Mouse (Mus musculus) C2C12 (cell line): ENCODE measurements at regions not wholly inside any gene's neighbourhood (a gene's known extent, or its start where the extent isn't known, plus 50 kb on each side); places are given as distances from the start of the nearest gene placed in this dataset.

Source experiments
- H3K27me3 ChIP-seq: one replicate; pipeline ENCODE4 v1.6.1; 2011; ENCODE audit not compliant: control insufficient read depth, insufficient read depth, insufficient read length
- H3K36me3 ChIP-seq: one replicate; pipeline ENCODE4 v1.6.1; 2011; ENCODE audit not compliant: control insufficient read depth, insufficient read depth
- H3K4me3 ChIP-seq: one replicate; pipeline ENCODE4 v1.5.1; 2011; ENCODE audit warnings: mild to moderate bottlenecking, control low read depth; ENCODE audit not compliant: poor library complexity, insufficient read depth, severe bottlenecking
- H3K79me2 ChIP-seq: one replicate; pipeline ENCODE4 v1.6.1; 2011; ENCODE audit not compliant: control insufficient read depth, insufficient read depth
- H3K79me3 ChIP-seq: one replicate; pipeline ENCODE4 v1.6.1; 2011; ENCODE audit warnings: low read depth, control low read depth
- H3ac ChIP-seq: one replicate; pipeline ENCODE3; 2011; ENCODE audit warnings: low read depth; ENCODE audit not compliant: control insufficient read depth, insufficient read length
- CEBPB ChIP-seq: IDR thresholded peaks from one replicate; pipeline ENCODE4 v1.6.1; 2011; ENCODE audit warnings: low read depth, mild to moderate bottlenecking, control low read depth, moderate library complexity
- CTCF ChIP-seq: IDR thresholded peaks from one replicate; pipeline ENCODE4 v1.5.1; 2011; ENCODE audit not compliant: control insufficient read depth, insufficient read depth, insufficient read length
- FOSL1 ChIP-seq: IDR thresholded peaks from one replicate; pipeline ENCODE4 v1.8.0; 2011; ENCODE audit warnings: mild to moderate bottlenecking, low read length; ENCODE audit not compliant: poor library complexity, insufficient read depth, severe bottlenecking
- MAX ChIP-seq: IDR thresholded peaks from one replicate; pipeline ENCODE4 v1.6.1; 2011; ENCODE audit warnings: mild to moderate bottlenecking, control low read depth
- MYOD1 ChIP-seq: IDR thresholded peaks from one replicate; pipeline ENCODE4 v1.6.1; 2011; ENCODE audit warnings: low read depth; ENCODE audit not compliant: control insufficient read depth, insufficient read length
- MYOG ChIP-seq: IDR thresholded peaks from one replicate; pipeline ENCODE4 v1.6.1; 2011; ENCODE audit not compliant: control insufficient read depth, insufficient read length; ENCODE audit errors: extremely low read depth
- USF1 ChIP-seq: IDR thresholded peaks from one replicate; pipeline ENCODE4 v1.6.1; 2011; ENCODE audit warnings: low read depth, mild to moderate bottlenecking, control low read depth, moderate library complexity

GRCm38 (mm10) chr6:49961166-49961565 is 138.7 kb downstream of the Npy start:
- no peaks in the 10 kb centered on the region for H3K36me3 ChIP-seq
- H3K27me3 ChIP-seq, result peaks cover 3% of the 10 kb centered on the region
- TF ChIP-seq CEBPB (no peak), USF1 (no peak), MYOD1 (no peak), CTCF (no peak), MYOG (no peak), MAX (no peak), FOSL1 (no peak)
- no peak overlapping the region for H3ac ChIP-seq
- H3K4me3 ChIP-seq, result no peak overlapping the region
- H3K79me3 ChIP-seq, result no peaks in the 10 kb centered on the region
- no peaks in the 10 kb centered on the region for H3K79me2 ChIP-seq

- H3K79me3 ChIP-seq, result no peaks in the 10 kb centered on the region
- no peaks in the 10 kb centered on the region for H3K27me3 ChIP-seq
- no peaks in the 10 kb centered on the region for H3K79me2 ChIP-seq
- no peak overlapping the region for H3K4me3 ChIP-seq
- H3ac ChIP-seq, result no peak overlapping the region
- TF ChIP-seq CTCF, result no peak
- no peak for TF ChIP-seq MYOD1
- TF ChIP-seq USF1, result no peak
- no peak for TF ChIP-seq FOSL1
- no peak for TF ChIP-seq MYOG
- TF ChIP-seq CEBPB, result no peak
- TF ChIP-seq MAX, result no peak
- no peaks in the 10 kb centered on the region for H3K36me3 ChIP-seq
Observed at GRCm38 (mm10) chr6:49965944-49966545, 143.5 kb downstream of the Npy start.

- Histone ChIP-seq H3ac (no peak overlapping the region), H3K36me3 (no peaks in the 10 kb centered on the region), H3K4me3 (no peak overlapping the region), H3K79me2 (no peaks in the 10 kb centered on the region), H3K79me3 (no peaks in the 10 kb centered on the region), H3K27me3 (no peaks in the 10 kb centered on the region)
- TF ChIP-seq USF1 (no peak), FOSL1 (no peak)
Observed at GRCm38 (mm10) chr6:49966555-49966954, 143.5 kb upstream of the Mpp6 start.

GRCm38 (mm10) chr6:49973258-49973865 is 136.7 kb upstream of the Mpp6 start:
- H3K79me3 ChIP-seq, result no peaks in the 10 kb centered on the region
- H3K27me3 ChIP-seq, result peaks cover 4% of the 10 kb centered on the region
- H3K36me3 ChIP-seq, result no peaks in the 10 kb centered on the region
- no peak overlapping the region for H3ac ChIP-seq
- no peak for TF ChIP-seq USF1
- TF ChIP-seq MAX, result no peak
- no peak for TF ChIP-seq MYOG
- no peak for TF ChIP-seq FOSL1
- no peak for TF ChIP-seq CTCF
- TF ChIP-seq MYOD1, result no peak
- H3K79me2 ChIP-seq, result no peaks in the 10 kb centered on the region
- no peak overlapping the region for H3K4me3 ChIP-seq

GRCm38 (mm10) chr6:49977783-49978182 is 132.3 kb upstream of the Mpp6 start:
- Histone ChIP-seq H3ac (no peak overlapping the region), H3K4me3 (no peak overlapping the region), H3K27me3 (peaks cover 7% of the 10 kb centered on the region), H3K36me3 (no peaks in the 10 kb centered on the region), H3K79me2 (no peaks in the 10 kb centered on the region), H3K79me3 (no peaks in the 10 kb centered on the region)
- TF ChIP-seq FOSL1, result no peak
- TF ChIP-seq MAX, result no peak
- TF ChIP-seq MYOG, result no peak
- no peak for TF ChIP-seq MYOD1
- TF ChIP-seq USF1, result no peak
- TF ChIP-seq CTCF, result no peak
- no peak for TF ChIP-seq CEBPB

GRCm38 (mm10) chr6:49983740-49984139 is 126.3 kb upstream of the Mpp6 start:
- H3K27me3 ChIP-seq, result peaks cover 4% of the 10 kb centered on the region
- no peaks in the 10 kb centered on the region for H3K79me3 ChIP-seq
- no peak overlapping the region for H3K4me3 ChIP-seq
- H3K36me3 ChIP-seq, result no peaks in the 10 kb centered on the region
- TF ChIP-seq MAX, result no peak
- no peak for TF ChIP-seq CEBPB
- no peak for TF ChIP-seq USF1
- no peak for TF ChIP-seq FOSL1
- no peak for TF ChIP-seq CTCF
- no peak for TF ChIP-seq MYOD1
- no peaks in the 10 kb centered on the region for H3K79me2 ChIP-seq
- H3ac ChIP-seq, result no peak overlapping the region
